Mouse (Mus musculus) Patski (cell line): Measurements from ENCODE around the gene Sidt1. TPM values are rescaled to one million over a fixed set of nuclear protein-coding genes. Genes with fewer than 3 reads are reported as not detected.

ENCODE experiments used
- ATAC-seq: fragments of 100-300 bp; one replicate; pipeline ENCODE4 v1.8.0; 2021
- CTCF ChIA-PET: fragments of 350-600 bp; sonication (Branson Sonifier 250); formaldehyde crosslinking; loops from one replicate; lab custom pipeline; 2022; ENCODE audit warnings: inconsistent platforms; lab: Charles Lee
- POLR2A ChIA-PET: fragments of 350-600 bp; sonication (Branson Sonifier 250); formaldehyde crosslinking; loops from one replicate; lab custom pipeline; 2022; ENCODE audit warnings: antibody characterized with exemption, inconsistent platforms; lab: Charles Lee
- DNase-seq: peaks from one replicate; pipeline ENCODE4 v3.0.0-alpha.2; 2011; ENCODE audit warnings: low read depth, low spot score
- H3K27me3 ChIP-seq: fragments of 371-371 bp; one replicate; pipeline ENCODE4 v1.5.1; 2021
- CTCF ChIP-seq: fragments of 100-300 bp; IDR thresholded peaks from one replicate; pipeline ENCODE4 v1.5.1; 2021
- in situ Hi-C: fragments of 300-500 bp; cut with MboI; formaldehyde crosslinking; loops from 3 replicates; pipeline ENCODE4 v1.11.1; 2018; ENCODE audit warnings: low pct_unique_long_range_greater_than_20kb, mixed read lengths
- polyA plus RNA-seq: library from polyadenylated mRNA; unstranded; gene quantifications from one replicate; pipeline ENCODE4 v1.2.3, GENCODE M21; 2021

Sidt1 gene
- polyA plus RNA-seq, 1 experiment from 2014 or later = not detected

DNA sequence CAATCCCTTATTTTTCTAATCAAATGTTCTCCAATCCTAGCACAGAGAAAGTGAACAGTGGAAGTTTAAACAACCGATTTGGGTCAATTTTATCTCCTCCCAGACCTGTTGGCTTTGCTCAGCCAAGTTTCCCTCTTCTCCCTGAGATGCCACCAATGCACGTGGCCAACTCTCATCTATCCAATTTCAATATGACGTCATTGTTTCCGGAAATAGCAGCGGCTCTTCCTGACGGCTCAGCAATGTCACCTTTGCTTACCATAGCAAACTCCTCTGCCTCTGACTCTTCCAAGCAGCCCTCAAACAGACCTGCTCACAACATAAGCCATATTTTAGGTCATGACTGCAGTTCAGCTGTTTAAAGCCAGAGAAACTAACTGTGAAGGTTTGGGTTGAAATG lies 111.5 kb downstream of the Sidt1 start:
- TF ChIP-seq CTCF = no peak
- no peak for DNase-seq
- no peak for ATAC-seq
- H3K27me3 ChIP-seq = no peaks in the 10 kb centered on the region
- ChIA-PET POLR2A (interaction anchor here (0.9 kb wide), 1 partner anchor 10 kb away, joined by 3 read pairs; no protein-coding TSS in a partner anchor), CTCF (interaction anchor here (1.7 to 1.9 kb wide), 2 partner anchors 9 to 13 kb away, joined by 5 read pairs; no protein-coding TSS in a partner anchor)
- in situ Hi-C loops = no loop called here

DNA sequence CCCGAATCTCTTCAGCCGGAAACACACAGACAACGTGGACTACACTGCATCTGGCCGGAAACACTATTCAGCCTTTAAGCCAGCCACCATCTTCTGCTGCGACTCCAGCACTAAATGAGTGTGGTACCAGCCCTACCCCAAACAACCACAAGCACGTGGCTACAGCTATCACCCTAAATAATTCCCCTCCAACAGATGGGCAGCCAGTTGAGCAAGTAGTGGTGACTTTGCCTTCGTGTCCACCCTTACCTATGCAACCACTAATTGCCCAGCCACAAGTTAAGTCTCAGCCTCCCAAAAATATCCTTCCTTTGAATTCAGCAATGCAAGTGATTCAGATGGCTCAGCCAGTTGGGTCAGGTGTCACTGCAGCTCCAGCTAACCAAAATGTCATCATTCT lies 116.6 kb downstream of the Sidt1 start:
- ChIA-PET CTCF (no interaction called here), POLR2A (no interaction called here)
- in situ Hi-C loops = no loop called here
- DNase-seq (no peak), ATAC-seq (no peak)
- no peak for TF ChIP-seq CTCF
- H3K27me3 ChIP-seq = no peaks in the 10 kb centered on the region

DNA sequence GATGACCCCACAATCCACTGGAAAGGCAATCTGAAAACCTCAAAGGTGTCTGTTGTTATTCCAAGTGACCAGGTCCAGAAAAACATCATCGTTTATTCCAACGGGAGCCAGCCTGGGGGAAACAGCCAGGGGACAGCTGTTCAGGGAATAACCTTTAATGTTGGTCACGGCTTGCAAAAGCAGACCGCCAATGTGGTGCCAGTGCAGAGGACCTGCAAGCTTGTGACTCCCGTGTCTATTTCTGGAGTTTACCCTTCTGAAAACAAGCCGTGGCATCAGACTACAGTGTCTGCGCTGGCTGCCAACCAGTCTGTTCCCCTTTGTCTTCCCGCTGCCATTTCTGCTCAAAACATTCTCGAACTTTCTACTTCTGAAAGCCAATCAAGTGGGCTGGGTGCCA lies 117.5 kb downstream of the Sidt1 start:
- no peaks in the 10 kb centered on the region for H3K27me3 ChIP-seq
- no peak for ATAC-seq
- in situ Hi-C loops = no loop called here
- no peak for TF ChIP-seq CTCF
- ChIA-PET CTCF (interaction anchor here (1.5 kb wide), 1 partner anchor 12 kb away, joined by 3 read pairs; no protein-coding TSS in a partner anchor), POLR2A (interaction anchor here (0.7 kb wide), 1 partner anchor 843 kb away, joined by 4 read pairs; no protein-coding TSS in a partner anchor)
- no peak for DNase-seq

DNA sequence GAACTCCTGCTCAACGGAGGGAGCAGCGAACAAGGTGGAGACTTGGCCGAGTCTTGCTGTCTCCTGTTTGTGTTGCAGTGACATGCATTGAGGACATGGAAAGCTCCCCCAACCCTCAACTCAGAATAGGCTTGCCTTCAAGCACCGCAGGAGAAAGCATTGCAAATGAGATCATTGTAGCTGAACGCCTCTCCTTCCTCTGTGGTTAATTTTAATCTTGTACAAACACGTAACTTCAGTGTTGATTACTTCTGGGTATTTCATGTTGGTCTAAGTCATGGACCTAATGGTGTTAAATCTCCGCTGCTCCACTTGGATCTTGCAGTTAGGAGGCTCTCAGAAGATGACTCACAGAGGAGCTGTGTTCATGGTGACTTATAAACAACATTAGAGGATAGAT lies 120.3 kb downstream of the Sidt1 start:
- ChIA-PET POLR2A (interaction anchor here (1.1 to 1.4 kb wide), 4 partner anchors 14 to 72 kb away, joined by 3 to 6 read pairs (median 3); partner anchors contain the start of gene Usf3), CTCF (interaction anchor here (1.3 to 2.0 kb wide), 4 partner anchors 10 to 40 kb away, joined by 3 to 5 read pairs (median 4); partner anchors contain the start of gene Usf3)
- no peaks in the 10 kb centered on the region for H3K27me3 ChIP-seq
- TF ChIP-seq CTCF = no peak
- DNase-seq (peak; percentile 76), ATAC-seq (peak; percentile 95)
- in situ Hi-C loops = loop anchor here (5.0 kb wide), 1 partner anchor 35 kb away; no protein-coding TSS in a partner anchor

DNA sequence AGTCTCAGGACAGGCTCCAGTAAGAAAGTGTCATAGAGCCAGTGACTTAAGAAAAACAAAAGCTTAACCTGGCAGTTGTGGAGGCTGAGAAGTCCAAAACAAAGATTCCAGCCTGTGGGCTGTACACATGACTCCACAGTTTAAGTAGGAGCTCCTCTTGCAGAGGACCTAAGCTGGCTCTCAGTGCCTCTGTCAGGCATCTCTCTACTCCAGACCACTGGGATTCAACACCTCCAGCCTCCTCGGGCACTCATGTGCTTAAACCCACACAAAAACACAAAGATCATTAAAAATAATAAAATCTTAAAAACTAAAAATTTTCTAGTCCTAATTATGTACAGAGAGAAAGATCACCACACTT lies 122.0 kb downstream of the Sidt1 start:
- H3K27me3 ChIP-seq = no peaks in the 10 kb centered on the region
- ATAC-seq (no peak), DNase-seq (no peak)
- in situ Hi-C loops = loop anchor here (5.0 kb wide), 1 partner anchor 34 kb away; no protein-coding TSS in a partner anchor
- POLR2A ChIA-PET = interaction anchor here (1.2 to 1.3 kb wide), 2 partner anchors 11 to 45 kb away, joined by 3 to 6 read pairs; no protein-coding TSS in a partner anchor
- no peak for TF ChIP-seq CTCF
- CTCF ChIA-PET = interaction anchor here (0.9 to 1.0 kb wide), 3 partner anchors 15 to 22 kb away, joined by 3 to 5 read pairs (median 4); no protein-coding TSS in a partner anchor

DNA sequence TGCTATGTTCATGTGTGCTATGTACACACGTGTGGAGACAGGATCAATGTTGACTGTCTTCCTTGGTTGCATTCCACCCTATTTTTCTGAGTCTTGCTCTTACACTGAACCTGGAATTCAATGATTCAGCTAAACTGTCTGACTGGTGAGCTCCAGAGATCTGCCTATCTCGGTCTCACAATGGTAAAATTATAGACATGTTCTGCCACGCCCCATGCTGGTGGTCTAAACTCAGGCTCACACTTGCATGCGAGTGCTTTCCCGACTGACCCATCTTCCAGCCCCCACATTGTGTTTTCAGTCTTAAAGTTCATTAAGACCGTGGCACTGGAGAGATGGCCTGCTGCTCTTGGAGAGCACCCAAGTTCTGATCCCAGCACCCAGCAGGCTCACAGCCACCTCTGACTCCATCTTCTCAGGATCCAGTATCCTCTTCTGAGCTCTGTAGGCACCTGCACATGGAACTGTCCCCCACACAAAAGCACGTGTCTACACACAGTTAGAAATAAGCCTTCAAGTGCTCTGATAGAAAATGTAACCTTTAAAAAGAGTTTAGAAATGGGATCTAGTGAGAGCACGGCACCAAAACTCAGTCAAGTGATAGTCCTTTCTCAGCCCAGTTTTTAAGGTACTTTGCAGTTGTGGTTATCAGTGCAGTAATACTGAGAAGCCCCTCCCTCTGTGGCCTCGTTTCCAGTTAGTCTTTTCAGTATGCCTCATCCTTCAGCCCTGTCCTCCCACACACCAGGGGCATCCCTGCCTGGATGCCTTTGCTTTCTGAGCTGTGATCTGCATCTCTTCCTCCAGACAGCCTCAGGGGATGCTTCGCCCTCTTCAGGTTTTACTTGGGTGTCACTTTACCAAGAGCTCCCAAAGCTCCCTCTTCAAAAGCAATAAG lies 122.6 kb downstream of the Sidt1 start:
- ATAC-seq (peak; percentile 61), DNase-seq (peak; percentile 53)
- CTCF ChIA-PET = interaction anchor here (0.9 to 1.4 kb wide), 4 partner anchors 14 to 22 kb away, joined by 3 to 5 read pairs (median 4); no protein-coding TSS in a partner anchor
- in situ Hi-C loops = loop anchor here (5.0 kb wide), 1 partner anchor 33 kb away; no protein-coding TSS in a partner anchor
- H3K27me3 ChIP-seq = no peaks in the 10 kb centered on the region
- TF ChIP-seq CTCF = no peak
- POLR2A ChIA-PET = interaction anchor here (1.2 kb wide), 1 partner anchor 11 kb away, joined by 3 read pairs; no protein-coding TSS in a partner anchor

DNA sequence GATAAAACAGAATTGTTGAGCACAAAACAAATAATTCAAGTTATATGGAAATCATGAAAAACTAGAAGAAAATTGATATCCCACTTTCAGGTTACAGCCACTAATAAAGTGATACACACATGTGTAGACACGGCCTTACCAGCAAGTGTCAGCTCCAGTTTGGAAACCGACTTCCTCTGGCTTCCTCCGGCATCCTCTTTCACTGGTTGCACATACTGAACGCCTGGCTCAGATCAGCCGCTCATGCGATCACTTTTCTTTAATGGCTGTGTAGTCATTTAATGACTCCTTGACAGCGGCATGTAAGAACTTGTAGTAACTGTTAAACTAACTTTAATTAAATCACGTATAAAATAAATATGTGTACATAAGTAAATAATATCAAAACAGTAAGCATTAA lies 127.0 kb downstream of the Sidt1 start:
- ChIA-PET CTCF (no interaction called here), POLR2A (no interaction called here)
- no peak for DNase-seq
- H3K27me3 ChIP-seq = no peaks in the 10 kb centered on the region
- in situ Hi-C loops = no loop called here
- ATAC-seq = no peak
- no peak for TF ChIP-seq CTCF

DNA sequence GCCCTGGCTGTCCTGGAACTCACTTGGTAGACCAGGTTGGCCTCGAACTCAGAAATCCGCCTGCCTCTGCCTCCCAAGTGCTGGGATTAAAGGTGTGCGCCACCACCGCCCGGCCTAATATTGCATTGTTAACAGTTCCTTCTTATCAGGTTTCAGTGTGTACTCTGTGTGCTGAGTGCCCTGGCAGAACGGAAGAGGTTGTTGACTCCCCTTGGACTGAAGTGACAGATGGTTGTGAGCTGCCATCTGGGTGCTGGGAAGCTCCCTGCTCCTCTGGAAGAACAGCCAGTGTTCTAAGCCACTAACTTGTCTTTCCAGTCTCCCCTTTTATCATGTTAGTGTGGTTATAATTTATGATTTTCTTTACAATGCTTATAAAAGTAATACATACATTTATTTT lies 128.7 kb downstream of the Sidt1 start:
- ATAC-seq (no peak), DNase-seq (no peak)
- in situ Hi-C loops = no loop called here
- TF ChIP-seq CTCF = no peak
- H3K27me3 ChIP-seq = no peaks in the 10 kb centered on the region
- ChIA-PET POLR2A (no interaction called here), CTCF (no interaction called here)

DNA sequence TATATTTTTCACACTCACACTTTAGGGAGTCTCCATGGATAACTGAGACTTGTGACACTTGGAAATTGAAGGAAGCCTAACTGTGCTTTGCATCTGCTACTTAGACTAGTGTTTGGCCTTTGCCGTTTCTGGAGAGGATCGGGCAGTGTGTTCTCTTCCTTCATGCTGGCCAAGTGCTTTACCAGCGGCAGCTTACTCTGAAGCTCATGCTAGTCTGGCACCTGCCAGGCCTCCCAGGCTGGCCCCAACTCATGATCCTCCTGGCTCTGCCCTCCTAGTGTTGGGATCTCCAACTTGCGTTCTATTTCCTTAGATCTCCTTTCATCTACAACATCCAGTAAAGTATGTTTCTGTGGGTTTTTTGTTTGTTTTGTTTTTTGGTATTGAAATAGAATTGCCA lies 132.8 kb downstream of the Sidt1 start:
- in situ Hi-C loops = no loop called here
- TF ChIP-seq CTCF = no peak
- no peaks in the 10 kb centered on the region for H3K27me3 ChIP-seq
- ChIA-PET CTCF (interaction anchor here (1.3 kb wide), 1 partner anchor 11 kb away, joined by 3 read pairs; no protein-coding TSS in a partner anchor), POLR2A (no interaction called here)
- no peak for DNase-seq
- no peak for ATAC-seq

DNA sequence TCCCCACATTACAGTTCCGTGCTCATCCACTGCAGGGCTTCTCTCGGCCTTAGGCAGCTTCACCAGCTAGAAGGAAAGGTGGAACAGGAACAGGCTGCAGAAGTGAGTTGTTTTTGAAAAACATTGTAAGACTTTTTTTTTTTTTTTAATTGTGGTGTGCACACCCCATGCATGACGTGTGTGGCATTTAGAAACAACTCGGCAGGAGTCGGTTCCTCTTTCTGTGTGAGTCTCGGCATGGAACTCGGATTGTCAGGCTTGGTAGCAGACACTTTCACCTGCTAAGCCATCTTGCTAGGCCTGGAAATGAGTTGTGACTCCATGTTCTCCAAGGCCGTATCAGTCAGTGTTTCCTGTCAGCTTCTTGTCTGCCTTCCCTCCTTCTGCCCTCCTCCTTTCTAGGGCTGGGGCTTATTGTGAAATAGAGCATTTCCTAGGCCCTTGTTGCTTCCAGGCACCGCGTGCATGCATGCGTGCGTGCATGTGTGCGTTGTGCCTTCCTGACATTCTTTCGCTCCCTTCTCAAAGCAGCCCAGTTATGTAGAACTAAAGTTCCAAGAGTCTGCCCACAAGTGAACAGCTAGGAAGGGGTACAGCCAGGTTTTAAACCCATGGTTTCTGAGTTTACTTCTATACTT lies 133.8 kb downstream of the Sidt1 start:
- in situ Hi-C loops = no loop called here
- TF ChIP-seq CTCF = no peak
- DNase-seq (no peak), ATAC-seq (no peak)
- H3K27me3 ChIP-seq = no peaks in the 10 kb centered on the region
- ChIA-PET CTCF (interaction anchor here (1.3 kb wide), 1 partner anchor 10 kb away, joined by 3 read pairs; no protein-coding TSS in a partner anchor), POLR2A (no interaction called here)
